In genomic region chr17:28084395-28084905, GRCm38 (mm10) we compare ENCODE assay signal across 10 mouse cellular contexts. TPM values are rescaled to one million over a fixed set of nuclear protein-coding genes. Genes with fewer than 3 reads are reported as not detected.
DNase-seq lines count a peak whose midpoint lies in the region; ATAC-seq and TF ChIP-seq lines count a peak whose summit lies in the region.
"Had no signal": no experiment of that assay in that cellular context is flagged by ENCODE, and none has a peak within 500 bp of the region (broad histone marks: within the 10 kb centered on the region; RNA-seq: fewer than 3 reads in every experiment).

No protein-coding gene starts in this region.

- no peak for DNase-seq in heart, postnatal 36 days
- peak; percentile 28 for DNase-seq in induced T-regulatory cell, adult 2 months (ENCODE audit: low read depth)
- DNase-seq in layer of hippocampus, postnatal 10 days (ENCODE audit: low spot score in 2 of 2): no peak
- DNase-seq in thymus, postnatal 14 days: no peak
- DNase-seq in left cerebral cortex, adult 18-20 months (ENCODE audit: low spot score in 2 of 2): no peak

- 34% methylated on average over 22 of the region's 22 CpGs for WGBS in heart, embryonic 13.5 days
- 22% methylated on average over 22 of the region's 22 CpGs for WGBS in midbrain, embryonic 13.5 days

- no peak for TF ChIP-seq CTCF in ES-Bruce4 (IDR thresholded peaks at IDR 0.05; ENCODE audit: low read depth, low read length)

- no peak for TF ChIP-seq POLR2A in ES-Bruce4 (IDR thresholded peaks at IDR 0.05; ENCODE audit: insufficient read depth, low read length)

- TF ChIP-seq EP300 in ES-Bruce4 (IDR thresholded peaks at IDR 0.05; ENCODE audit: insufficient read depth, low read depth, low read length): no peak

- intact Hi-C loops in heart, postnatal 36 days (cut with DNase I): loop anchor here (10.0 kb wide), 2 partner anchors 220 to 430 kb away; partner anchors contain the start of gene Pacsin1

- no peak overlapping the region for H3K4me3 ChIP-seq in heart, embryonic 13.5 days
- no peak overlapping the region for H3K4me3 ChIP-seq in ES-Bruce4 (ENCODE audit: low read depth, low read length)
- no peak overlapping the region for H3K4me3 ChIP-seq in midbrain, embryonic 13.5 days (replicated peaks)
- H3K4me3 ChIP-seq: left cerebral cortex, adult 2 months had no signal

- H3K4me1 ChIP-seq in heart, embryonic 13.5 days: peaks cover 29% of the 10 kb centered on the region
- H3K4me1 ChIP-seq in ES-Bruce4 (ENCODE audit: control insufficient read depth, insufficient read depth, low read length): peaks cover 6% of the 10 kb centered on the region
- H3K4me1 ChIP-seq in midbrain, embryonic 13.5 days (replicated peaks): peaks cover 52% of the 10 kb centered on the region

- peak overlapping the region; percentile 64; the same call in 1 of the 2 replicates for H3K4me2 ChIP-seq in heart, embryonic 13.5 days
- H3K4me2 ChIP-seq in midbrain, embryonic 13.5 days (replicated peaks): no peak overlapping the region

- no peak for ATAC-seq in heart, embryonic 13.5 days (ENCODE audit: extremely low read depth, insufficient number of reproducible peaks, low FRiP score, low TSS enrichment)
- no peak for ATAC-seq in midbrain, embryonic 13.5 days

- H3K27ac ChIP-seq in heart, embryonic 13.5 days (replicated peaks): no peak overlapping the region
- peak overlapping the region; percentile 73 for H3K27ac ChIP-seq in ES-Bruce4 (ENCODE audit: insufficient read depth, low read length)
- H3K27ac ChIP-seq in midbrain, embryonic 13.5 days: peak overlapping the region; percentile 25; the same call in 1 of the 2 replicates
- H3K27ac ChIP-seq: left cerebral cortex, adult 2 months had no signal

- H3K9me3 ChIP-seq in heart, embryonic 13.5 days: no peaks in the 10 kb centered on the region
- no peaks in the 10 kb centered on the region for H3K9me3 ChIP-seq in ES-Bruce4 (replicated peaks; ENCODE audit: control insufficient read depth, insufficient read depth, low read length, poor library complexity, severe bottlenecking)
- no peaks in the 10 kb centered on the region for H3K9me3 ChIP-seq in midbrain, embryonic 13.5 days

- H3K36me3 ChIP-seq in heart, embryonic 13.5 days: no peaks in the 10 kb centered on the region
- H3K36me3 ChIP-seq in ES-Bruce4 (ENCODE audit: control insufficient read depth, insufficient read depth, low read length, poor library complexity, severe bottlenecking): no peaks in the 10 kb centered on the region
- H3K36me3 ChIP-seq in midbrain, embryonic 13.5 days: no peaks in the 10 kb centered on the region

- peak overlapping the region; percentile 58; the same call in 1 of the 2 replicates for H3K9ac ChIP-seq in heart, embryonic 13.5 days
- peak overlapping the region; percentile 41; the same call in 1 of the 2 replicates for H3K9ac ChIP-seq in ES-Bruce4 (ENCODE audit: low read depth, poor library complexity, severe bottlenecking)
- peak overlapping the region; percentile 28; the same call in 1 of the 2 replicates for H3K9ac ChIP-seq in midbrain, embryonic 13.5 days (replicated peaks)

- peaks cover 24% of the 10 kb centered on the region for H3K27me3 ChIP-seq in heart, embryonic 13.5 days (replicated peaks)
- H3K27me3 ChIP-seq in ES-Bruce4 (ENCODE audit: control insufficient read depth, insufficient read depth, low read length, poor library complexity, severe bottlenecking): no peaks in the 10 kb centered on the region
- H3K27me3 ChIP-seq in midbrain, embryonic 13.5 days: peaks cover 9% of the 10 kb centered on the region

RNA-seq across cellular contexts. Expression of gene Tcp11, which starts 4.0 kb away (rescaled TPM):
- polyA plus RNA-seq in heart, embryonic 13.5 days (2015; fragmentation: Nextera tagmentation; extraction: Ambion mirVana): 0.49 and 0.55 TPM in 2 replicates
- not detected for total RNA-seq in heart, postnatal 36 days (2021)
- 11.6 and 18.9 TPM in 2 replicates for polyA plus RNA-seq in ES-Bruce4 (2011; ENCODE audit: insufficient read depth, insufficient read length, low read depth, missing spikeins)
- polyA plus RNA-seq in midbrain, embryonic 13.5 days (2015; fragmentation: Nextera tagmentation; extraction: Ambion mirVana): 1.6 and 2.0 TPM in 2 replicates
- 1 to 10 TPM in 1 of 2 experiments, under 1 TPM in 1; 0.76 to 1.7 TPM for total RNA-seq in layer of hippocampus, postnatal 10 days (2021)
- 1 to 10 TPM in 1 of 2 experiments, under 1 TPM in 1; 0.68 to 1.1 TPM for total RNA-seq in left cerebral cortex, adult 18-20 months (2021)

RNA-seq across cellular contexts. Expression of gene Scube3, which starts 57.5 kb away (rescaled TPM):
- 0.69 and 1.1 TPM in 2 replicates for polyA plus RNA-seq in heart, embryonic 13.5 days (2015; fragmentation: Nextera tagmentation; extraction: Ambion mirVana)
- under 1 TPM; 0.53 to 0.70 TPM for total RNA-seq in heart, postnatal 36 days (2021)
- polyA plus RNA-seq in ES-Bruce4 (2011; ENCODE audit: insufficient read depth, insufficient read length, low read depth, missing spikeins): 17.9 and 18.0 TPM in 2 replicates
- 5.6 and 6.1 TPM in 2 replicates for polyA plus RNA-seq in midbrain, embryonic 13.5 days (2015; fragmentation: Nextera tagmentation; extraction: Ambion mirVana)
- 1 to 10 TPM; 2.5 to 3.5 TPM for total RNA-seq in layer of hippocampus, postnatal 10 days (2021)
- total RNA-seq in left cerebral cortex, adult 18-20 months (2021): 1 to 10 TPM; 2.8 to 2.9 TPM
- polyA plus RNA-seq: CD4-positive, CD25-positive, alpha-beta regulatory T cell, adult 4 months had no signal
